ENCODE assay signal across 23 mouse cellular contexts in genomic region chr6:136139967-136140366, GRCm38 (mm10). TPM values are rescaled to one million over a fixed set of nuclear protein-coding genes. Genes with fewer than 3 reads are reported as not detected.
DNase-seq lines count a peak whose midpoint lies in the region; ATAC-seq and TF ChIP-seq lines count a peak whose summit lies in the region.
"Had no signal": no experiment of that assay in that cellular context is flagged by ENCODE, and none has a peak within 500 bp of the region (broad histone marks: within the 10 kb centered on the region; RNA-seq: fewer than 3 reads in every experiment).

No protein-coding gene starts in this region.

- no peaks in the 10 kb centered on the region for H3K27me3 ChIP-seq in kidney, embryonic 16.5 days (ENCODE audit: insufficient read depth, low read length)
- H3K27me3 ChIP-seq in stomach, postnatal 0 days (ENCODE audit: control insufficient read depth, insufficient read depth, low read length): no peaks in the 10 kb centered on the region
- H3K27me3 ChIP-seq: CH12.LX; embryonic facial prominence, embryonic 12.5 days; forebrain, embryonic 13.5 days; forebrain, embryonic 15.5 days; Patski had no signal

- no peak for TF ChIP-seq EP300 in stomach, postnatal 0 days (optimal IDR thresholded peaks at IDR 0.05)

- ATAC-seq in kidney, embryonic 16.5 days (ENCODE audit: low FRiP score, low TSS enrichment): 0 out of 2 replicates have a peak, but pooled peaks have one; percentile 63
- no peak for ATAC-seq in stomach, postnatal 0 days (ENCODE audit: low FRiP score, low TSS enrichment)
- ATAC-seq: activated CD4-positive, CD25-positive, alpha-beta regulatory T cell, adult 4 months; CD4-positive, CD25-positive, alpha-beta regulatory T cell, adult 4 months; forebrain, embryonic 13.5 days; forebrain, embryonic 15.5 days; Patski had no signal

- no peak overlapping the region for H3K4me3 ChIP-seq in kidney, embryonic 16.5 days (ENCODE audit: low read length)
- no peak overlapping the region for H3K4me3 ChIP-seq in stomach, postnatal 0 days (ENCODE audit: low read depth, low read length)
- H3K4me3 ChIP-seq: embryonic facial prominence, embryonic 10.5 days; embryonic facial prominence, embryonic 12.5 days; forebrain, embryonic 13.5 days; forebrain, embryonic 15.5 days had no signal

- no peak overlapping the region for H3K27ac ChIP-seq in kidney, embryonic 16.5 days (ENCODE audit: low read length)
- no peak overlapping the region for H3K27ac ChIP-seq in stomach, postnatal 0 days (replicated peaks)
- H3K27ac ChIP-seq: embryonic facial prominence, embryonic 10.5 days; embryonic facial prominence, embryonic 12.5 days; forebrain, embryonic 13.5 days; forebrain, embryonic 15.5 days had no signal

- no peaks in the 10 kb centered on the region for H3K4me1 ChIP-seq in kidney, embryonic 16.5 days (ENCODE audit: insufficient read depth, low read length)
- H3K4me1 ChIP-seq in stomach, postnatal 0 days (replicated peaks; ENCODE audit: control insufficient read depth, insufficient read depth): no peaks in the 10 kb centered on the region
- H3K4me1 ChIP-seq: embryonic facial prominence, embryonic 10.5 days; embryonic facial prominence, embryonic 12.5 days; forebrain, embryonic 13.5 days; forebrain, embryonic 15.5 days had no signal

- no peak for DNase-seq in kidney, adult 18-20 months
- peak; percentile 26 to 33 for DNase-seq in kidney, postnatal 4 days
- no peak for DNase-seq in kidney, postnatal 25 days
- peak; percentile 17 for DNase-seq in stomach, postnatal 0 days (ENCODE audit: low spot score)
- DNase-seq: adrenal gland, adult 8-10 months; adrenal gland, postnatal 14 days; adrenal gland, postnatal 36 days; B cell, adult 2 months; cerebellum, adult 11-12 months; cerebellum, adult 2 months; cerebellum, adult 9-10 months; cerebellum, postnatal 10 days; cerebellum, postnatal 25 days had no signal

- H3K9me3 ChIP-seq in kidney, embryonic 16.5 days (ENCODE audit: low read length): no peaks in the 10 kb centered on the region
- no peaks in the 10 kb centered on the region for H3K9me3 ChIP-seq in stomach, postnatal 0 days (ENCODE audit: control insufficient read depth, low read length)
- H3K9me3 ChIP-seq: embryonic facial prominence, embryonic 10.5 days; embryonic facial prominence, embryonic 12.5 days; forebrain, embryonic 13.5 days; forebrain, embryonic 15.5 days had no signal

- no peak overlapping the region for H3K4me2 ChIP-seq in kidney, embryonic 16.5 days (replicated peaks; ENCODE audit: low read depth, low read length)
- H3K4me2 ChIP-seq in stomach, postnatal 0 days (replicated peaks; ENCODE audit: low read depth): no peak overlapping the region
- H3K4me2 ChIP-seq: embryonic facial prominence, embryonic 12.5 days; forebrain, embryonic 13.5 days; forebrain, embryonic 15.5 days had no signal

- no peak overlapping the region for H3K9ac ChIP-seq in kidney, embryonic 16.5 days (replicated peaks; ENCODE audit: low read length)
- H3K9ac ChIP-seq in stomach, postnatal 0 days (ENCODE audit: low read length): no peak overlapping the region
- H3K9ac ChIP-seq: embryonic facial prominence, embryonic 12.5 days; forebrain, embryonic 13.5 days; forebrain, embryonic 15.5 days had no signal

- 63% methylated on average over 6 of the region's 6 CpGs for WGBS in kidney, embryonic 16.5 days
- WGBS in stomach, postnatal 0 days: 74% methylated on average over 6 of the region's 6 CpGs

- no peak for TF ChIP-seq CTCF in stomach, postnatal 0 days (IDR thresholded peaks at IDR 0.05; ENCODE audit: low read depth)

- no peaks in the 10 kb centered on the region for H3K36me3 ChIP-seq in kidney, embryonic 16.5 days (ENCODE audit: insufficient read depth, low read length)
- no peaks in the 10 kb centered on the region for H3K36me3 ChIP-seq in stomach, postnatal 0 days (ENCODE audit: control insufficient read depth, insufficient read depth, low read length)
- H3K36me3 ChIP-seq: embryonic facial prominence, embryonic 10.5 days; embryonic facial prominence, embryonic 12.5 days; forebrain, embryonic 15.5 days; G1E had no signal

RNA-seq across cellular contexts. Expression of gene Grin2b, which starts 33.3 kb away (rescaled TPM):
- polyA plus RNA-seq in kidney, embryonic 16.5 days (2015; fragmentation: Nextera tagmentation; extraction: Ambion mirVana): 0.34 and 0.37 TPM in 2 replicates
- 0.63 TPM in 1 of 2 replicates, not detected in the other for polyA plus RNA-seq in stomach, postnatal 0 days (2015; fragmentation: Nextera tagmentation; extraction: Ambion mirVana)
- polyA plus RNA-seq: CD4-positive, CD25-positive, alpha-beta regulatory T cell, adult 4 months; G1E; Patski had no signal

Comparison
In these comparisons a context has a peak if more than half of its experiments do, and no peak if none do; other contexts are left out.
1. DNase-seq: peak in kidney, postnatal 4 days (2 of 2) and stomach, postnatal 0 days (single experiment); none in kidney, adult 18-20 months (single experiment) and kidney, postnatal 25 days (0 of 2).